Mouse (Mus musculus) lung, embryonic 14.5 days (tissue): ENCODE results near the gene Slc34a1. TPM values are rescaled to one million over a fixed set of nuclear protein-coding genes. Genes with fewer than 3 reads are reported as not detected.
A peak's percentile ranks its signal among the peaks of the same experiment; 100 is the strongest.

Experiments
- ATAC-seq: fragments of 200-750 bp; cut with Nextera tagmentation; 2 replicates; pipeline ENCODE4 v1.8.0; 2017; ENCODE audit warnings: mild to moderate bottlenecking, moderate TSS enrichment, moderate library complexity; ENCODE audit not compliant: insufficient read depth
- DNase-seq: peaks from one replicate; pipeline ENCODE4 v3.0.0-alpha.2; 2015
- H3K27ac ChIP-seq: fragments of 300-500 bp; sonication (generic); 2 replicates; pipeline ENCODE4 v1.5.1; 2014; ENCODE audit warnings: low read depth, mild to moderate bottlenecking, moderate library complexity
- H3K27me3 ChIP-seq: fragments of 300-500 bp; sonication (generic); 2 replicates; pipeline ENCODE4 v1.6.1; 2014; ENCODE audit warnings: low read length, control low read depth; ENCODE audit not compliant: insufficient read depth
- H3K36me3 ChIP-seq: fragments of 300-500 bp; sonication (generic); 2 replicates; pipeline ENCODE4 v1.6.1; 2014; ENCODE audit warnings: control low read depth; ENCODE audit not compliant: insufficient read depth
- H3K4me1 ChIP-seq: fragments of 300-500 bp; sonication (generic); 2 replicates; pipeline ENCODE4 v1.6.1; 2014; ENCODE audit warnings: antibody characterized with exemption, control low read depth; ENCODE audit not compliant: insufficient read depth
- H3K4me2 ChIP-seq: fragments of 300-500 bp; sonication (generic); 2 replicates; pipeline ENCODE4 v1.6.1; 2014; ENCODE audit warnings: mild to moderate bottlenecking
- H3K4me3 ChIP-seq: fragments of 300-500 bp; sonication (generic); 2 replicates; pipeline ENCODE4 v1.5.1; 2014; ENCODE audit warnings: low read depth, low read length
- H3K9ac ChIP-seq: fragments of 300-500 bp; sonication (generic); 2 replicates; pipeline ENCODE4 v1.6.1; 2014
- H3K9me3 ChIP-seq: fragments of 300-500 bp; sonication (generic); 2 replicates; pipeline ENCODE4 v1.6.1; 2016; ENCODE audit warnings: low read depth, low read length, control low read depth
- CTCF ChIP-seq: IDR thresholded peaks from 2 replicates; pipeline ENCODE4 v1.5.1; 2016; ENCODE audit warnings: antibody characterized with exemption, low read depth
- WGBS: fragments of 180-500 bp; shearing (Covaris S2); extraction: QIAGEN DNeasy Blood & Tissue Kit; methylation state at CpG from one replicate; pipeline ENCODE4 v1.1.7; 2014; 5-methylcytosine and 5-hydroxymethylcytosine counted together
- polyA plus RNA-seq: library from polyadenylated mRNA; unstranded; fragments of >200 nt; fragmentation: Nextera tagmentation; extraction: Ambion mirVana; gene quantifications from 2 replicates; pipeline ENCODE4 v1.2.1, GENCODE M21; 2014

Slc34a1 gene
- polyA plus RNA-seq, 1 experiment from 2014 or later, result not detected

GRCm38 (mm10) chr13:55449679-55450441 lies 51.9 kb downstream of the Slc34a1 start:
- Histone ChIP-seq H3K4me1 (peaks cover 6% of the 10 kb centered on the region), H3K4me2 (no peak overlapping the region), H3K36me3 (peaks cover 60% of the 10 kb centered on the region), H3K9me3 (no peaks in the 10 kb centered on the region), H3K9ac (no peak overlapping the region), H3K27me3 (no peaks in the 10 kb centered on the region), H3K27ac (no peak overlapping the region), H3K4me3 (no peak overlapping the region)
- WGBS, result 89% methylated on average over 17 of the region's 17 CpGs
- ATAC-seq (no peak), DNase-seq (no peak)
- peak; percentile 24; the same call in 1 of the 2 replicates for TF ChIP-seq CTCF

- ATAC-seq, result no peak
These were observed 52.6 kb downstream of the Slc34a1 start for GRCm38 (mm10) chr13:55450511-55450980.

GRCm38 (mm10) chr13:55451296-55451695 lies 53.3 kb downstream of the Slc34a1 start:
- H3K4me1 ChIP-seq, result peaks cover 3% of the 10 kb centered on the region; the same call in 1 of the 2 replicates
- no peak overlapping the region for H3K9ac ChIP-seq
- peaks cover 70% of the 10 kb centered on the region for H3K36me3 ChIP-seq
- DNase-seq (no peak), ATAC-seq (no peak)
- H3K27ac ChIP-seq, result no peak overlapping the region
- WGBS, result 82% methylated on average over 10 of the region's 10 CpGs
- H3K4me3 ChIP-seq, result no peak overlapping the region
- no peaks in the 10 kb centered on the region for H3K27me3 ChIP-seq
- H3K9me3 ChIP-seq, result no peaks in the 10 kb centered on the region
- TF ChIP-seq CTCF, result no peak
- H3K4me2 ChIP-seq, result no peak overlapping the region

More at GRCm38 (mm10) chr13:55450511-55450980, 52.6 kb downstream of the Slc34a1 start:
- TF ChIP-seq CTCF, result no peak
- H3K9ac ChIP-seq, result no peak overlapping the region
- peaks cover 66% of the 10 kb centered on the region for H3K36me3 ChIP-seq
- WGBS, result 85% methylated on average over 11 of the region's 11 CpGs
- H3K4me2 ChIP-seq, result no peak overlapping the region
- DNase-seq, result no peak
- peaks cover 6% of the 10 kb centered on the region for H3K4me1 ChIP-seq
- no peak overlapping the region for H3K4me3 ChIP-seq
- no peak overlapping the region for H3K27ac ChIP-seq
- H3K27me3 ChIP-seq, result no peaks in the 10 kb centered on the region
- no peaks in the 10 kb centered on the region for H3K9me3 ChIP-seq

GRCm38 (mm10) chr13:55451785-55452549 lies 54.0 kb downstream of the Slc34a1 start:
- Histone ChIP-seq H3K4me2 (no peak overlapping the region), H3K27me3 (no peaks in the 10 kb centered on the region), H3K4me3 (no peak overlapping the region), H3K27ac (no peak overlapping the region), H3K4me1 (no peaks in the 10 kb centered on the region), H3K36me3 (peaks cover 77% of the 10 kb centered on the region), H3K9ac (no peak overlapping the region), H3K9me3 (no peaks in the 10 kb centered on the region)
- no peak for ATAC-seq
- 90% methylated on average over 16 of the region's 16 CpGs for WGBS
- no peak for DNase-seq
- no peak for TF ChIP-seq CTCF

GRCm38 (mm10) chr13:55462965-55463364 lies 65.0 kb downstream of the Slc34a1 start:
- H3K27me3 ChIP-seq, result no peaks in the 10 kb centered on the region; the same call in 1 of the 2 replicates
- no peak overlapping the region for H3K4me2 ChIP-seq
- no peaks in the 10 kb centered on the region for H3K9me3 ChIP-seq
- ATAC-seq (no peak), DNase-seq (no peak)
- no peak overlapping the region for H3K4me3 ChIP-seq
- no peak for TF ChIP-seq CTCF
- peaks cover 10% of the 10 kb centered on the region; the same call in 1 of the 2 replicates for H3K4me1 ChIP-seq
- H3K27ac ChIP-seq, result no peak overlapping the region
- peaks cover 40% of the 10 kb centered on the region for H3K36me3 ChIP-seq
- WGBS, result 50% methylated on average over 2 of the region's 2 CpGs
- no peak overlapping the region for H3K9ac ChIP-seq

- ATAC-seq (no peak; the same call in 1 of the 2 replicates), DNase-seq (no peak)
- TF ChIP-seq CTCF, result no peak
- Histone ChIP-seq H3K27me3 (no peaks in the 10 kb centered on the region; the same call in 1 of the 2 replicates), H3K36me3 (peaks cover 35% of the 10 kb centered on the region), H3K9me3 (no peaks in the 10 kb centered on the region), H3K4me2 (peak overlapping the region; percentile 98), H3K4me3 (peak overlapping the region; percentile 64), H3K9ac (peak overlapping the region; percentile 71), H3K4me1 (peaks cover 10% of the 10 kb centered on the region; the same call in 1 of the 2 replicates), H3K27ac (no peak overlapping the region)
- 12% methylated on average over 14 of the region's 14 CpGs for WGBS
These were observed 65.5 kb downstream of the Slc34a1 start for GRCm38 (mm10) chr13:55463399-55464026.
